Mouse (Mus musculus): ENCODE measurements at regions not wholly inside any gene's neighbourhood (a gene's known extent, or its start where the extent isn't known, plus 50 kb on each side); places are given as distances from the start of the nearest gene placed in this dataset.

DNA sequence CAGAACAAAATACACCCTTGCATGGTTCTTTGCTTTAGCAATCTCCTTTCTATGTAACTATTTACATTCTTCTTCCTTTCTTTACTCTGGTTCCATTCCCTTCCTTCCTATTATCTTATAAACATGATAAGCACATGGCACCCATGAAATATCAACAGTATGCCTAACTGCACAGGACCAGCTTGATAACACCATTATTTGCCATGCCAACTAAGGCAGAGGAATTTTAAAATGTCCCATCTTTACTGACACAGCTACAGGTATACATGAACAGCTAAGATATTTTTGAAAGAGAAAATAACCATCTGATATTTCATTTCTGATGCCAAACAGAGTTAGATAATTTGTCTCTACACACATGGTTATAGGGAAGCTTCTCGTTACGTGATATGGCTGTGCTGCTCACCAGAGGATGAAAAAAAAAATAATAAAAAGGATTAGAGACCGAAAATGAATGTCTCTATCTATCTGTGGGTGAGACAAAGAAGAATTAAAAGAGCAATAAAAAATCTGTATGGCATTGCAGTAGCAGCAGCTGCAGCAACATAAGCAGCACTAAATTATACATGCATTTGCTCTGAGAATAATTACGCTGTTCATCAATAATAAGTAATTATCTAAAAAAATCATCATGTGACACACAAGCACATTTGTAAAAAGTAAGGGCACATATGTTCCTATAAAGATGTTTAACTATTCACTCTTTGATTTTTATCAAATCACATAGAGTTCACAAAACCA lies 2308.6 kb downstream of the Pcdh9 start:
- Histone ChIP-seq H3K9ac (ENCODE audit: low read length) (no peak overlapping the region), H3K4me1 (replicated peaks; ENCODE audit: control insufficient read depth, insufficient read depth) (no peaks in the 10 kb centered on the region), H3K27ac (replicated peaks) (no peak overlapping the region), H3K27me3 (ENCODE audit: control insufficient read depth, insufficient read depth, low read length) (no peaks in the 10 kb centered on the region), H3K36me3 (ENCODE audit: control insufficient read depth, insufficient read depth, low read length) (no peaks in the 10 kb centered on the region), H3K4me3 (ENCODE audit: low read depth, low read length) (no peak overlapping the region), H3K4me2 (replicated peaks; ENCODE audit: low read depth) (no peak overlapping the region), H3K9me3 (ENCODE audit: control insufficient read depth, low read length) (no peaks in the 10 kb centered on the region)
- 71% methylated on average over 4 of the region's 4 CpGs for WGBS
- ATAC-seq (ENCODE audit: low FRiP score, low TSS enrichment) (no peak), DNase-seq (ENCODE audit: low spot score) (no peak)
- TF ChIP-seq CTCF (IDR thresholded peaks at IDR 0.05; ENCODE audit: low read depth) = no peak
- no peak for TF ChIP-seq EP300 (optimal IDR thresholded peaks at IDR 0.05)

DNA sequence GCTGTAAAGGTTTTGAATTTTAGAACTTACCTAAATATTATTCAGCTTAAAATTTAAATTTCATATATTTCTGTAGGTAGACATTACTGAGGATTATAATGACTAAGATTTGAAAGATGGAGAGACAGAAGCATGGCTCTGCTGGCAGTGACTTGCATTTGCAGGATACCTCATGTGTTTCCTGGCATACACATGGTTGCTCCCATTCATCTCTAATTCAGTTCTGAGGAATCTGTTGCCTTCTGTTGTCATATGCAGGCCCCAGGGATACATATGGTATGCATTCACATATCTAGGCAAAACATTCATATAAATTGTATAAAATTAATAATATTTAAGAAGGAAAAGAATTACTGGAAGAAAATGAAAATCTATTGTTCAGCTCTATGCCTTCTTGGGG lies 2321.4 kb downstream of the Pcdh9 start:
- H3K27me3 ChIP-seq (ENCODE audit: control insufficient read depth, insufficient read depth, low read length) = no peaks in the 10 kb centered on the region
- no peaks in the 10 kb centered on the region for H3K36me3 ChIP-seq (ENCODE audit: control insufficient read depth, insufficient read depth, low read length)
- H3K4me3 ChIP-seq (ENCODE audit: low read depth, low read length) = no peak overlapping the region
- ATAC-seq (ENCODE audit: low FRiP score, low TSS enrichment) (no peak), DNase-seq (ENCODE audit: low spot score) (no peak)
- no peak overlapping the region for H3K4me2 ChIP-seq (replicated peaks; ENCODE audit: low read depth)
- H3K4me1 ChIP-seq (replicated peaks; ENCODE audit: control insufficient read depth, insufficient read depth) = no peaks in the 10 kb centered on the region
- no peak for TF ChIP-seq EP300 (optimal IDR thresholded peaks at IDR 0.05)
- TF ChIP-seq CTCF (IDR thresholded peaks at IDR 0.05; ENCODE audit: low read depth) = no peak
- H3K9me3 ChIP-seq (ENCODE audit: control insufficient read depth, low read length) = no peaks in the 10 kb centered on the region
- H3K9ac ChIP-seq (ENCODE audit: low read length) = no peak overlapping the region
- H3K27ac ChIP-seq (replicated peaks) = no peak overlapping the region

DNA sequence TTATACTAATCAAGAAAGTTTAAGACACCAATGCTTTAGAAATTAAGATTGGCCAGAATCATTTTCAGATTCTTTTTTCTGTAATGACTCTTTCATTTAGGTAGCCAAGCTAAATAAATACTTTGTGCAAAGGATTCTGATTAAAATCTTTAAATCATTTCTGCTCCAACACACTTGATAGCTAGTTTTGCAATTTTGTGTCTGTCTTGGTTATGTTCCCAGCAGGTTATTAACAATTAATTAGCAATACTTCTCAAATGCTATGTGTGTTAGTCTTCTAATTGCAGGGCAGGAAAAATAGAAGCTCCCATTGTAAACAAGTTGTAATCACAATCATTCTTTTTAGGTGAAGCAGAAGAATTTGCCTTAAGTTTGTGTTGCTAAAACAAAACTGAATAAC lies 2351.3 kb downstream of the Pcdh9 start:
- Histone ChIP-seq H3K4me2 (replicated peaks; ENCODE audit: low read depth) (no peak overlapping the region), H3K9ac (ENCODE audit: low read length) (no peak overlapping the region), H3K27me3 (ENCODE audit: control insufficient read depth, insufficient read depth, low read length) (no peaks in the 10 kb centered on the region), H3K36me3 (ENCODE audit: control insufficient read depth, insufficient read depth, low read length) (no peaks in the 10 kb centered on the region), H3K4me3 (ENCODE audit: low read depth, low read length) (no peak overlapping the region), H3K27ac (replicated peaks) (no peak overlapping the region), H3K4me1 (replicated peaks; ENCODE audit: control insufficient read depth, insufficient read depth) (no peaks in the 10 kb centered on the region), H3K9me3 (ENCODE audit: control insufficient read depth, low read length) (no peaks in the 10 kb centered on the region)
- no peak for TF ChIP-seq CTCF (IDR thresholded peaks at IDR 0.05; ENCODE audit: low read depth)
- TF ChIP-seq EP300 (optimal IDR thresholded peaks at IDR 0.05) = no peak
- DNase-seq (ENCODE audit: low spot score) (no peak), ATAC-seq (ENCODE audit: low FRiP score, low TSS enrichment) (no peak)

DNA sequence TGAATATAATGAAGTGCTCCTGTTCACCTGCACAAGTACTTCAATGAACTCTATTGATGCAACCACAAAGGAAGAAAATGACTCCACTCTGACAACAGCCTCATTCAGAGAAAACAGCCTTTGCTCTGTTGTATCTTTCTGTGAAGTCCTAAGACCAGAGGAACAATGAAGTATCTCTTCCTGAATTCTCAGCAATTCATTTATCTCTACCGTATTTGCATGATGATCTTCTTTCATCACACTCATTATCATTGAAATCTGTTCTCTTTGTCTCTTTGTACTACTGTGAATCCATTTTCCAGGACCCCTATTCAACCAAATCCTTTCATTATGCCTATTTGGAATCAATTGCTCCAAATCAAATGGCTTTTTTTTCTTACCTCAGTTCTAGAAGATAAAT lies 2355.5 kb downstream of the Pcdh9 start:
- H3K9me3 ChIP-seq (ENCODE audit: control insufficient read depth, low read length) = no peaks in the 10 kb centered on the region
- no peaks in the 10 kb centered on the region for H3K4me1 ChIP-seq (replicated peaks; ENCODE audit: control insufficient read depth, insufficient read depth)
- 81% methylated on average over 1 of the region's 1 CpGs for WGBS
- no peaks in the 10 kb centered on the region for H3K36me3 ChIP-seq (ENCODE audit: control insufficient read depth, insufficient read depth, low read length)
- ATAC-seq (ENCODE audit: low FRiP score, low TSS enrichment) (no peak), DNase-seq (ENCODE audit: low spot score) (no peak)
- TF ChIP-seq EP300 (optimal IDR thresholded peaks at IDR 0.05) = no peak
- no peak for TF ChIP-seq CTCF (IDR thresholded peaks at IDR 0.05; ENCODE audit: low read depth)
- H3K27ac ChIP-seq (replicated peaks) = no peak overlapping the region
- H3K4me2 ChIP-seq (replicated peaks; ENCODE audit: low read depth) = no peak overlapping the region
- H3K4me3 ChIP-seq (ENCODE audit: low read depth, low read length) = no peak overlapping the region
- no peaks in the 10 kb centered on the region for H3K27me3 ChIP-seq (ENCODE audit: control insufficient read depth, insufficient read depth, low read length)
- no peak overlapping the region for H3K9ac ChIP-seq (ENCODE audit: low read length)

GRCm38 (mm10) chr14:91498449-91498848 lies 2392.0 kb downstream of the Pcdh9 start:
- no peak overlapping the region for H3K27ac ChIP-seq (replicated peaks)
- no peaks in the 10 kb centered on the region for H3K4me1 ChIP-seq (replicated peaks; ENCODE audit: control insufficient read depth, insufficient read depth)
- H3K9ac ChIP-seq (ENCODE audit: low read length) = no peak overlapping the region
- no peaks in the 10 kb centered on the region for H3K9me3 ChIP-seq (ENCODE audit: control insufficient read depth, low read length)
- H3K27me3 ChIP-seq (ENCODE audit: control insufficient read depth, insufficient read depth, low read length) = no peaks in the 10 kb centered on the region
- DNase-seq (ENCODE audit: low spot score) = no peak
- no peak overlapping the region for H3K4me2 ChIP-seq (replicated peaks; ENCODE audit: low read depth)
- ATAC-seq (ENCODE audit: low FRiP score, low TSS enrichment) = no peak
- no peak for TF ChIP-seq CTCF (IDR thresholded peaks at IDR 0.05; ENCODE audit: low read depth)
- no peak for TF ChIP-seq EP300 (optimal IDR thresholded peaks at IDR 0.05)
- no peak overlapping the region for H3K4me3 ChIP-seq (ENCODE audit: low read depth, low read length)
- H3K36me3 ChIP-seq (ENCODE audit: control insufficient read depth, insufficient read depth, low read length) = no peaks in the 10 kb centered on the region
- 66% methylated on average over 1 of the region's 1 CpGs for WGBS

- ATAC-seq (ENCODE audit: low FRiP score, low TSS enrichment) (no peak), DNase-seq (ENCODE audit: low spot score) (no peak)
- Histone ChIP-seq H3K9me3 (ENCODE audit: control insufficient read depth, low read length) (no peaks in the 10 kb centered on the region), H3K9ac (ENCODE audit: low read length) (no peak overlapping the region), H3K36me3 (ENCODE audit: control insufficient read depth, insufficient read depth, low read length) (no peaks in the 10 kb centered on the region), H3K4me2 (replicated peaks; ENCODE audit: low read depth) (no peak overlapping the region), H3K27me3 (ENCODE audit: control insufficient read depth, insufficient read depth, low read length) (no peaks in the 10 kb centered on the region), H3K4me3 (ENCODE audit: low read depth, low read length) (no peak overlapping the region), H3K27ac (replicated peaks) (no peak overlapping the region), H3K4me1 (replicated peaks; ENCODE audit: control insufficient read depth, insufficient read depth) (no peaks in the 10 kb centered on the region)
- WGBS = 70% methylated on average over 3 of the region's 3 CpGs
- TF ChIP-seq EP300 (optimal IDR thresholded peaks at IDR 0.05) = no peak
These were observed 2412.1 kb downstream of the Pcdh9 start for GRCm38 (mm10) chr14:91478358-91478870.
